Mouse (Mus musculus) intestine, embryonic 15.5 days (tissue): ENCODE data around the gene Dhrs3. TPM values are rescaled to one million over a fixed set of nuclear protein-coding genes. Genes with fewer than 3 reads are reported as not detected.
A peak's percentile ranks its signal among the peaks of the same experiment; 100 is the strongest.

Source experiments
- ATAC-seq: fragments of 200-750 bp; cut with Nextera tagmentation; 2 replicates; pipeline ENCODE4 v1.8.0; 2017; ENCODE audit warnings: moderate TSS enrichment, moderate library complexity
- H3K27ac ChIP-seq: fragments of 300-500 bp; sonication (generic); 2 replicates; pipeline ENCODE4 v1.5.1; 2015; ENCODE audit warnings: mild to moderate bottlenecking, inconsistent platforms
- H3K27me3 ChIP-seq: fragments of 300-500 bp; sonication (generic); replicated peaks from 2 replicates; pipeline ENCODE4 v1.6.1; 2015; ENCODE audit warnings: inconsistent platforms
- H3K36me3 ChIP-seq: fragments of 300-500 bp; sonication (generic); 2 replicates; pipeline ENCODE4 v1.6.1; 2015; ENCODE audit warnings: inconsistent platforms
- H3K4me1 ChIP-seq: fragments of 300-500 bp; sonication (generic); replicated peaks from 2 replicates; pipeline ENCODE4 v1.6.1; 2015; ENCODE audit warnings: inconsistent platforms
- H3K4me2 ChIP-seq: fragments of 300-500 bp; sonication (generic); replicated peaks from 2 replicates; pipeline ENCODE4 v1.6.1; 2015; ENCODE audit warnings: mild to moderate bottlenecking, inconsistent platforms
- H3K4me3 ChIP-seq: fragments of 300-500 bp; sonication (generic); replicated peaks from 2 replicates; pipeline ENCODE4 v1.5.1; 2015; ENCODE audit warnings: inconsistent platforms
- H3K9ac ChIP-seq: fragments of 300-500 bp; sonication (generic); 2 replicates; pipeline ENCODE4 v1.6.1; 2015; ENCODE audit warnings: inconsistent platforms
- H3K9me3 ChIP-seq: fragments of 300-500 bp; sonication (generic); 2 replicates; pipeline ENCODE4 v1.6.1; 2016; ENCODE audit warnings: inconsistent platforms
- WGBS: fragments of 180-500 bp; shearing (Covaris S2); methylation state at CpG from one replicate; pipeline ENCODE4 v1.1.7; 2015; 5-methylcytosine and 5-hydroxymethylcytosine counted together
- polyA plus RNA-seq: library from polyadenylated mRNA; unstranded; fragments of >200 nt; fragmentation: Nextera tagmentation; extraction: Ambion mirVana; gene quantifications from 2 replicates; pipeline ENCODE4 v1.2.1, GENCODE M21; 2015

Dhrs3 gene
- polyA plus RNA-seq, 1 experiment from 2014 or later = 115 TPM

GRCm38 (mm10) chr4:144890690-144891120, 1.9 kb upstream of the Dhrs3 start:
- Histone ChIP-seq H3K9ac (no peak overlapping the region), H3K4me3 (no peak overlapping the region), H3K27ac (peak overlapping the region; percentile 92), H3K4me2 (peak overlapping the region; percentile 87), H3K4me1 (peaks cover 30% of the 10 kb centered on the region), H3K27me3 (no peaks in the 10 kb centered on the region), H3K9me3 (no peaks in the 10 kb centered on the region), H3K36me3 (no peaks in the 10 kb centered on the region)
- no peak for ATAC-seq
- WGBS = 11% methylated on average over 7 of the region's 7 CpGs

GRCm38 (mm10) chr4:144891121-144891711, 1.4 kb upstream of the Dhrs3 start:
- Histone ChIP-seq H3K9ac (no peak overlapping the region), H3K36me3 (no peaks in the 10 kb centered on the region), H3K27me3 (no peaks in the 10 kb centered on the region), H3K9me3 (no peaks in the 10 kb centered on the region), H3K4me3 (peak overlapping the region; percentile 71), H3K4me1 (peaks cover 35% of the 10 kb centered on the region), H3K4me2 (peak overlapping the region; percentile 87), H3K27ac (peak overlapping the region; percentile 92)
- peak; percentile 4 for ATAC-seq
- WGBS = 40% methylated on average over 10 of the region's 10 CpGs

GRCm38 (mm10) chr4:144891743-144892132, 889 bp upstream of the Dhrs3 start:
- no peak for ATAC-seq
- 17% methylated on average over 5 of the region's 5 CpGs for WGBS

GRCm38 (mm10) chr4:144892937-144893272, 278 bp downstream of the Dhrs3 start:
- peak overlapping the region; percentile 92 for H3K27ac ChIP-seq
- H3K9me3 ChIP-seq = no peaks in the 10 kb centered on the region
- peak overlapping the region; percentile 71 for H3K4me3 ChIP-seq
- H3K9ac ChIP-seq = peak overlapping the region; percentile 76
- peaks cover 45% of the 10 kb centered on the region for H3K4me1 ChIP-seq
- no peak for ATAC-seq
- WGBS = 1% methylated on average over 12 of the region's 12 CpGs
- H3K36me3 ChIP-seq = no peaks in the 10 kb centered on the region
- H3K4me2 ChIP-seq = peak overlapping the region; percentile 87
- H3K27me3 ChIP-seq = no peaks in the 10 kb centered on the region

More at GRCm38 (mm10) chr4:144891743-144892132, 889 bp upstream of the Dhrs3 start:
- Histone ChIP-seq H3K9ac (peak overlapping the region; percentile 76), H3K4me1 (peaks cover 37% of the 10 kb centered on the region), H3K27ac (peak overlapping the region; percentile 92), H3K4me2 (peak overlapping the region; percentile 87), H3K4me3 (peak overlapping the region; percentile 71), H3K9me3 (no peaks in the 10 kb centered on the region), H3K36me3 (no peaks in the 10 kb centered on the region), H3K27me3 (no peaks in the 10 kb centered on the region)

GRCm38 (mm10) chr4:144893561-144894486, 1.2 kb downstream of the Dhrs3 start:
- no peak for ATAC-seq
- Histone ChIP-seq H3K27ac (peak overlapping the region; percentile 92), H3K9me3 (no peaks in the 10 kb centered on the region), H3K36me3 (0 out of 2 replicates have a peak, but pooled peaks cover 2% of the 10 kb centered on the region), H3K27me3 (no peaks in the 10 kb centered on the region), H3K4me3 (peak overlapping the region; percentile 71), H3K4me1 (peaks cover 47% of the 10 kb centered on the region), H3K9ac (peak overlapping the region; percentile 76), H3K4me2 (peak overlapping the region; percentile 87)
- under 1% methylated on average over 38 of the region's 44 CpGs for WGBS

GRCm38 (mm10) chr4:144894487-144895210, 2.0 kb downstream of the Dhrs3 start:
- H3K36me3 ChIP-seq = 0 out of 2 replicates have a peak, but pooled peaks cover 4% of the 10 kb centered on the region
- 1% methylated on average over 11 of the region's 11 CpGs for WGBS
- peak overlapping the region; percentile 87 for H3K4me2 ChIP-seq
- peak overlapping the region; percentile 71 for H3K4me3 ChIP-seq
- peak overlapping the region; percentile 92 for H3K27ac ChIP-seq
- H3K27me3 ChIP-seq = no peaks in the 10 kb centered on the region
- H3K4me1 ChIP-seq = peaks cover 51% of the 10 kb centered on the region
- H3K9ac ChIP-seq = peak overlapping the region; percentile 76
- H3K9me3 ChIP-seq = no peaks in the 10 kb centered on the region
- peak; percentile 11 for ATAC-seq

GRCm38 (mm10) chr4:144895211-144895590, 2.6 kb downstream of the Dhrs3 start:
- H3K4me2 ChIP-seq = peak overlapping the region; percentile 87
- 10% methylated on average over 2 of the region's 2 CpGs for WGBS

GRCm38 (mm10) chr4:144896321-144896720, 3.7 kb downstream of the Dhrs3 start:
- H3K9ac ChIP-seq = peak overlapping the region; percentile 30
- H3K4me1 ChIP-seq = peaks cover 48% of the 10 kb centered on the region
- 34% methylated on average over 3 of the region's 3 CpGs for WGBS
- H3K9me3 ChIP-seq = no peaks in the 10 kb centered on the region
- H3K36me3 ChIP-seq = 0 out of 2 replicates have a peak, but pooled peaks cover 4% of the 10 kb centered on the region
- no peaks in the 10 kb centered on the region for H3K27me3 ChIP-seq
- peak overlapping the region; percentile 87 for H3K4me2 ChIP-seq
- ATAC-seq = no peak
- peak overlapping the region; percentile 22 for H3K4me3 ChIP-seq
- H3K27ac ChIP-seq = peak overlapping the region; percentile 92

More at GRCm38 (mm10) chr4:144895211-144895590, 2.6 kb downstream of the Dhrs3 start:
- Histone ChIP-seq H3K9me3 (no peaks in the 10 kb centered on the region), H3K36me3 (0 out of 2 replicates have a peak, but pooled peaks cover 4% of the 10 kb centered on the region), H3K4me1 (peaks cover 51% of the 10 kb centered on the region), H3K9ac (peak overlapping the region; percentile 76), H3K4me3 (peak overlapping the region; percentile 71), H3K27me3 (no peaks in the 10 kb centered on the region), H3K27ac (peak overlapping the region; percentile 92)
- ATAC-seq = 0 out of 2 replicates have a peak, but pooled peaks have one; percentile 2

- ATAC-seq = peak; percentile 42
- Histone ChIP-seq H3K27ac (peak overlapping the region; percentile 78), H3K4me1 (peaks cover 59% of the 10 kb centered on the region), H3K36me3 (0 out of 2 replicates have a peak, but pooled peaks cover 4% of the 10 kb centered on the region), H3K4me3 (no peak overlapping the region), H3K9ac (no peak overlapping the region), H3K4me2 (peak overlapping the region; percentile 11; the same call in 1 of the 2 replicates), H3K27me3 (no peaks in the 10 kb centered on the region), H3K9me3 (no peaks in the 10 kb centered on the region)
- 42% methylated on average over 6 of the region's 6 CpGs for WGBS
Measured at GRCm38 (mm10) chr4:144898036-144898649, 5.5 kb downstream of the Dhrs3 start.

GRCm38 (mm10) chr4:144898737-144899136, 6.1 kb downstream of the Dhrs3 start:
- H3K27ac ChIP-seq = peak overlapping the region; percentile 78

GRCm38 (mm10) chr4:144901561-144902111, 9.0 kb downstream of the Dhrs3 start:
- peak; percentile 86 for ATAC-seq
- 0 out of 2 replicates have a peak, but pooled peaks cover 4% of the 10 kb centered on the region for H3K36me3 ChIP-seq
- peaks cover 62% of the 10 kb centered on the region for H3K4me1 ChIP-seq
- H3K4me3 ChIP-seq = no peak overlapping the region
- no peaks in the 10 kb centered on the region for H3K9me3 ChIP-seq
- H3K27me3 ChIP-seq = no peaks in the 10 kb centered on the region
- 50% methylated on average over 5 of the region's 5 CpGs for WGBS
- H3K9ac ChIP-seq = no peak overlapping the region
- H3K27ac ChIP-seq = peak overlapping the region; percentile 78
- peak overlapping the region; percentile 1; the same call in 1 of the 2 replicates for H3K4me2 ChIP-seq

More at GRCm38 (mm10) chr4:144898737-144899136, 6.1 kb downstream of the Dhrs3 start:
- peaks cover 62% of the 10 kb centered on the region for H3K4me1 ChIP-seq
- H3K4me3 ChIP-seq = no peak overlapping the region
- H3K9ac ChIP-seq = no peak overlapping the region
- H3K36me3 ChIP-seq = 0 out of 2 replicates have a peak, but pooled peaks cover 4% of the 10 kb centered on the region
- no peak overlapping the region for H3K4me2 ChIP-seq
- 90% methylated on average over 2 of the region's 2 CpGs for WGBS
- no peaks in the 10 kb centered on the region for H3K9me3 ChIP-seq
- H3K27me3 ChIP-seq = no peaks in the 10 kb centered on the region
- no peak for ATAC-seq
